Mouse (Mus musculus) lung, postnatal 36 days (tissue): ENCODE measurements around the gene Apoa1.

ENCODE experiments used
- DNase-seq: peaks from one replicate; pipeline ENCODE4 v3.0.0; 2022; ENCODE audit warnings: mixed read lengths

Apoa1 gene

GRCm38 (mm10) chr9:46268343-46268873 is 40.0 kb downstream of the Apoa1 start, which contains the start of gene Apoa5:
Gene Apoa5, plus strand, starts transcription at chr9:46268633.
- DNase-seq: no peak

- DNase-seq: no peak
Observed at GRCm38 (mm10) chr9:46269125-46269524, 40.7 kb downstream of the Apoa1 start.

- no peak for DNase-seq
Observed at GRCm38 (mm10) chr9:46270782-46271181, 42.4 kb downstream of the Apoa1 start.

GRCm38 (mm10) chr9:46272070-46272469 is 43.7 kb downstream of the Apoa1 start:
- DNase-seq: no peak

GRCm38 (mm10) chr9:46272677-46273454 is 44.5 kb downstream of the Apoa1 start, which contains the start of gene Zpr1:
Gene Zpr1, plus strand, starts transcription at chr9:46273064.
- DNase-seq: peak; percentile 94

- no peak for DNase-seq
Observed at GRCm38 (mm10) chr9:46274494-46274893, 46.1 kb downstream of the Apoa1 start.
